Mouse (Mus musculus): ENCODE measurements around the gene Gart. TPM values are rescaled to one million over a fixed set of nuclear protein-coding genes. Genes with fewer than 3 reads are reported as not detected.

The Gart gene
- polyA plus RNA-seq, 1 experiment from 2014 or later: 33.4 TPM

GRCm38 (mm10) chr16:91611248-91611647 lies 35.5 kb downstream of the Gart start:
- Histone ChIP-seq H3K4me3 (ENCODE audit: low read depth, low read length) (no peak overlapping the region), H3K4me2 (ENCODE audit: low read depth, low read length) (0 out of 2 replicates have a peak overlapping the region, but pooled peaks have one; percentile 40), H3K27me3 (ENCODE audit: insufficient read depth, low read length) (no peaks in the 10 kb centered on the region), H3K9me3 (ENCODE audit: low read length) (no peaks in the 10 kb centered on the region), H3K36me3 (replicated peaks; ENCODE audit: insufficient read depth, low read length) (no peaks in the 10 kb centered on the region), H3K4me1 (ENCODE audit: insufficient read depth) (no peaks in the 10 kb centered on the region), H3K9ac (replicated peaks) (no peak overlapping the region), H3K27ac (ENCODE audit: low read depth) (no peak overlapping the region)
- DNase-seq (peak; percentile 32), ATAC-seq (no peak)
- WGBS (ENCODE audit: insufficient replicate concordance): 56% methylated on average over 11 of the region's 11 CpGs
- no peak for TF ChIP-seq EP300 (IDR thresholded peaks at IDR 0.05; ENCODE audit: low read depth)
- no peak for TF ChIP-seq CTCF (IDR thresholded peaks at IDR 0.05; ENCODE audit: low read depth)

- no peak for DNase-seq
- Histone ChIP-seq H3K27ac (ENCODE audit: low read depth) (no peak overlapping the region), H3K27me3 (ENCODE audit: insufficient read depth, low read length) (no peaks in the 10 kb centered on the region), H3K9me3 (ENCODE audit: low read length) (no peaks in the 10 kb centered on the region), H3K9ac (replicated peaks) (no peak overlapping the region), H3K36me3 (replicated peaks; ENCODE audit: insufficient read depth, low read length) (no peaks in the 10 kb centered on the region), H3K4me3 (ENCODE audit: low read depth, low read length) (no peak overlapping the region), H3K4me2 (ENCODE audit: low read depth, low read length) (no peak overlapping the region), H3K4me1 (ENCODE audit: insufficient read depth) (no peaks in the 10 kb centered on the region)
- TF ChIP-seq EP300 (IDR thresholded peaks at IDR 0.05; ENCODE audit: low read depth) (no peak), CTCF (IDR thresholded peaks at IDR 0.05; ENCODE audit: low read depth) (no peak)
- WGBS (ENCODE audit: insufficient replicate concordance): 71% methylated on average over 9 of the region's 9 CpGs
- no peak for ATAC-seq
Measured at GRCm38 (mm10) chr16:91609501-91610245, 37.1 kb downstream of the Gart start.

GRCm38 (mm10) chr16:91606958-91607357 lies 39.8 kb downstream of the Gart start:
- Histone ChIP-seq H3K4me2 (ENCODE audit: low read depth, low read length) (no peak overlapping the region), H3K9ac (replicated peaks) (no peak overlapping the region), H3K9me3 (ENCODE audit: low read length) (no peaks in the 10 kb centered on the region), H3K4me1 (ENCODE audit: insufficient read depth) (no peaks in the 10 kb centered on the region), H3K36me3 (replicated peaks; ENCODE audit: insufficient read depth, low read length) (no peaks in the 10 kb centered on the region), H3K27ac (ENCODE audit: low read depth) (no peak overlapping the region), H3K4me3 (ENCODE audit: low read depth, low read length) (no peak overlapping the region), H3K27me3 (ENCODE audit: insufficient read depth, low read length) (no peaks in the 10 kb centered on the region)
- WGBS (ENCODE audit: insufficient replicate concordance): 56% methylated on average over 8 of the region's 8 CpGs
- DNase-seq (no peak), ATAC-seq (peak; percentile 35; the same call in 1 of the 2 replicates)
- no peak for TF ChIP-seq EP300 (IDR thresholded peaks at IDR 0.05; ENCODE audit: low read depth)

- H3K9me3 ChIP-seq (ENCODE audit: low read length): no peaks in the 10 kb centered on the region
- 81% methylated on average over 6 of the region's 6 CpGs for WGBS (ENCODE audit: insufficient replicate concordance)
- no peak overlapping the region for H3K4me2 ChIP-seq (ENCODE audit: low read depth, low read length)
- ATAC-seq (no peak), DNase-seq (no peak)
- H3K9ac ChIP-seq (replicated peaks): no peak overlapping the region
- no peaks in the 10 kb centered on the region for H3K36me3 ChIP-seq (replicated peaks; ENCODE audit: insufficient read depth, low read length)
- H3K4me1 ChIP-seq (ENCODE audit: insufficient read depth): peaks cover 9% of the 10 kb centered on the region
- no peak for TF ChIP-seq CTCF (IDR thresholded peaks at IDR 0.05; ENCODE audit: low read depth)
- TF ChIP-seq EP300 (IDR thresholded peaks at IDR 0.05; ENCODE audit: low read depth): no peak
- H3K4me3 ChIP-seq (ENCODE audit: low read depth, low read length): no peak overlapping the region
- no peaks in the 10 kb centered on the region for H3K27me3 ChIP-seq (ENCODE audit: insufficient read depth, low read length)
- H3K27ac ChIP-seq (ENCODE audit: low read depth): no peak overlapping the region
Measured at GRCm38 (mm10) chr16:91605156-91605555, 41.6 kb downstream of the Gart start.

GRCm38 (mm10) chr16:91601693-91602092 lies 45.1 kb downstream of the Gart start:
- no peaks in the 10 kb centered on the region for H3K9me3 ChIP-seq (ENCODE audit: low read length)
- no peaks in the 10 kb centered on the region for H3K27me3 ChIP-seq (ENCODE audit: insufficient read depth, low read length)
- no peak overlapping the region for H3K4me3 ChIP-seq (ENCODE audit: low read depth, low read length)
- peaks cover 17% of the 10 kb centered on the region for H3K4me1 ChIP-seq (ENCODE audit: insufficient read depth)
- no peak overlapping the region for H3K9ac ChIP-seq (replicated peaks)
- DNase-seq (no peak), ATAC-seq (no peak)
- no peak overlapping the region for H3K4me2 ChIP-seq (ENCODE audit: low read depth, low read length)
- TF ChIP-seq EP300 (IDR thresholded peaks at IDR 0.05; ENCODE audit: low read depth): no peak
- no peak for TF ChIP-seq CTCF (IDR thresholded peaks at IDR 0.05; ENCODE audit: low read depth)
- 44% methylated on average over 9 of the region's 9 CpGs for WGBS (ENCODE audit: insufficient replicate concordance)
- no peaks in the 10 kb centered on the region for H3K36me3 ChIP-seq (replicated peaks; ENCODE audit: insufficient read depth, low read length)
- no peak overlapping the region for H3K27ac ChIP-seq (ENCODE audit: low read depth)

- no peaks in the 10 kb centered on the region for H3K27me3 ChIP-seq (ENCODE audit: insufficient read depth, low read length)
- TF ChIP-seq CTCF (IDR thresholded peaks at IDR 0.05; ENCODE audit: low read depth) (no peak), EP300 (IDR thresholded peaks at IDR 0.05; ENCODE audit: low read depth) (no peak)
- no peak overlapping the region for H3K27ac ChIP-seq (ENCODE audit: low read depth)
- H3K4me1 ChIP-seq (ENCODE audit: insufficient read depth): peaks cover 19% of the 10 kb centered on the region
- H3K36me3 ChIP-seq (replicated peaks; ENCODE audit: insufficient read depth, low read length): no peaks in the 10 kb centered on the region
- 50% methylated on average over 4 of the region's 4 CpGs for whole genome bisulfite sequencing (ENCODE audit: insufficient replicate concordance)
- no peak overlapping the region for H3K4me2 ChIP-seq (ENCODE audit: low read depth, low read length)
- ATAC-seq: no peak
- no peaks in the 10 kb centered on the region for H3K9me3 ChIP-seq (ENCODE audit: low read length)
- H3K4me3 ChIP-seq (ENCODE audit: low read depth, low read length): no peak overlapping the region
- no peak for DNase-seq
- no peak overlapping the region for H3K9ac ChIP-seq (replicated peaks)
Measured at GRCm38 (mm10) chr16:91601081-91601480, 45.7 kb downstream of the Gart start.
